Mouse (Mus musculus): ENCODE results near the gene Acot7. TPM values are rescaled to one million over a fixed set of nuclear protein-coding genes. Genes with fewer than 3 reads are reported as not detected.
A peak's percentile ranks its signal among the peaks of the same experiment; 100 is the strongest.

The Acot7 gene
- polyA plus RNA-seq, 1 experiment, result 344 TPM

- DNase-seq (ENCODE audit: extremely low spot score in 1 of 2, low spot score in 1 of 2), result no peak
Measured at GRCm38 (mm10) chr4:152232411-152232903, 54.5 kb downstream of the Acot7 start.

DNA sequence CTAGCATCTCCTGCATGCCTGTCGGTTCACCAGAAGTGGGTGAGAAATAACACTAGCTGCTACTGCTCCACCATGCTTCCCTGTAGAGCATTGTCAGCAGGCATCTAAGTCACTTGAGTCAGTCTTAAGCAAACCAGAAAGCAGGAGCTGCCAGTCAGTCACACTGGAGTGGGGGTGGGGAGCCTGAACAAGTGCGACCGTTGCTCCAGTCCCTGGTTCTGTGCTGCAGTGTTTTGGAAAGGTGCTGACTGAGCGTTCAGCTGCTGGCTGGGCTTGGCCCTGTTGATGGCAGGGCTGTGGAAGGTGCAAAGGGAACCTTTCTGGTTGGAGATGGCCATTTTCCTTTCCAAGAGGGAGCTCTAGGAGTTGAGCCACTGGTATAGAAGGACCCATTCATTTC, 62.0 kb downstream of the Acot7 start:
- DNase-seq (ENCODE audit: extremely low spot score in 1 of 2, low spot score in 1 of 2), result no peak

DNA sequence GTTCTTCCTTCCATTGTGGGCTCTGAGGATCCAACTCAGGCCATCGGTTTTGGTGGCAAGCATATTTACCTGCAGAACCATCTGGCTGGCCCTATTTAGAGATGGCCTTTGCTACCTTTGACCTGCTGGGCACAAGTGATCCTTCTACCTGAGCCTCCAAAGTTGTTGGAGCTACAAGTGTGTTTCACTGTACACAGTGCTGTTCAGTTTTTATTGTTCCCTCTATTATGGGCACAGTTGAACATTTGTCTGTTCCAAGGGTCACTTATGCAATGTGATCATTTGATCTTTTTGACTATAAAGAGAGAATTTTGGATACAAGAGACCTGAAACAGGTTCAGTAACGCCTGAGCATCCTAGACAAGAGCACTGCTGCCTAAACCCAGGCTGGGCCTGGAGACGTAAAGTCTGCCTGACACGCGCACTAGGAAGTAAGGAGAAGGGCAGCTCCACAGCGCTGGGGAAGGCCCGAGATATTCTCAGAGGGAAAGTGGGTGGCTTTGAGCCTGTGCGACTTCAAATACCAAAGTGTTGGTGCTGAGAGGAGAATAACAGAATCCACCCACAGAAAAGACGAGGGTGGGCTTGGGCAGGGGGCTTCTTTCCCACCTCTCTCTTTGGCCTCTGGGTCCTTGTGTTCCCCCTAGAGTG, 65.4 kb downstream of the Acot7 start:
- DNase-seq (ENCODE audit: extremely low spot score in 1 of 2, low spot score in 1 of 2), result peak in 1 of 2 experiments; percentile 55

DNA sequence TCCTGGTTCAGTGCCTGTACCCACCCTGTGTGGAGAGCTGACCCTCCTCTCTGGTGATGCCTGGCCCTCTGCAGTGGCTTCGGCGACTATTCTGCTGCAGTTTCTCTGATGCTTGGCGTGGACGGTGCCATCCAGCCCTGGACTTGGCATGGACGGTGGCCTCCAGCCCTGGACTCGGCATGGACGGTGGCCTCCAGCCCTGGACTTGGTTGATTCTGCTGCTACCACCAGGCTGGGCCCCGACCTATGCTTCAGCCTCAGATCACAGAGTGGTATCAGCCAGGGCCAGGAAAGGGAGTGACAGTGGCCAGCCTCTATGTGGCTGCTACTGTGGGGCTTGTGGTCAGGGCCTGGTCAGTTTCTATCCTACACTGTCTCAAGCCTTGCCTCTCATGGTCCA, 66.0 kb downstream of the Acot7 start:
- DNase-seq (ENCODE audit: extremely low spot score in 1 of 2, low spot score in 1 of 2), result no peak

DNA sequence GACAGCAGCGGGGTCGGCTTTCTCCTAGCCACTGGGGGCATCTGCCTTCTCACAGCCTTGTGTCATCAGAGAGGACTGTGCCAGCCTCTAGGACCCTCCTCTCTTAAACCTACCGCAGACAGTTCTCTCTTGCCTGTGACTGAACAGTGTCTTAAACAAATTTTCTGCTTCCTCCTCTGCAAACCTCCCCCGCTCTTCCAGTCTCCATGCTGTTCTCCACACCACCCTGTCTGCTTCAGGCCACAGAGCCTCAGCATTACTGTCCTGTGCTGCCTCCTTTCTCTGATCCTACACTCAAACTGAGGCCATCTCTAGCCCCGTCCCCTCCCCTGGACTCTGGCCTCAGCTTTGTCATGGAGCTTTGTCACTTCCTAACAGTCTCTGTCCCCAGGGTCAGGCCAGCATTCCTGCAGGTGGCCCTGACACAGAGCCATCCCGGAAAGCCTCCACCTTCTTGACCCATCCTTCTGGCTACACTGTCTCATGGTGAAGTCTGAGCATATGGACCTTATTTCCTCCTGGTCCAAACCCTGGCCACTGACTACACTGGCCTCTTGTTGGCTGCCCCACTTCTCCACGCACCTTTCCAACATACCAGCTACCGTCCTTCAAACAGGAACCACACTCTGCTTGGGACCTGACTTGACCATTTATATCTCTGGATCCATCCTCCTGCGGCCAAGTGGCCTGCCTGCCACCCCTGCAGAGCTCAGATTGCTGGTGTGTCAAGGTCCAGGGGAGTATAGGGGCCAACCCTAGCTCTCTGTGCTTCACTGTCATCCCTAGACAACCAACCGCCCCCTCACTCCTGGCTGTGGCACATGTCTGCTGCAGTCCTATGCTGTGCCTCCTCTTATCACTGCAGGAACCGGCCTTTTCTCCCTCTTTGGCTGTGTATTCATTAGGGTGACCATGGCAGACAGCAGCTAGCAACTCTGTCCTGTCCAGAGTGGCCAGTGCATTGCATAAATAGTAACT, 66.9 kb downstream of the Acot7 start:
- no peak for DNase-seq (ENCODE audit: extremely low spot score in 1 of 2, low spot score in 1 of 2)

- peak; percentile 84 for DNase-seq (ENCODE audit: extremely low spot score in 1 of 2, low spot score in 1 of 2)
Measured at GRCm38 (mm10) chr4:152246011-152246410, 68.1 kb downstream of the Acot7 start.

GRCm38 (mm10) chr4:152247195-152247594, 69.3 kb downstream of the Acot7 start:
- DNase-seq (ENCODE audit: extremely low spot score in 1 of 2, low spot score in 1 of 2), result no peak

GRCm38 (mm10) chr4:152250615-152251014, 72.7 kb downstream of the Acot7 start:
- no peak for DNase-seq (ENCODE audit: extremely low spot score in 1 of 2, low spot score in 1 of 2)

- DNase-seq (ENCODE audit: extremely low spot score in 1 of 2, low spot score in 1 of 2), result no peak
Measured at GRCm38 (mm10) chr4:152253183-152253759, 75.3 kb downstream of the Acot7 start.

DNA sequence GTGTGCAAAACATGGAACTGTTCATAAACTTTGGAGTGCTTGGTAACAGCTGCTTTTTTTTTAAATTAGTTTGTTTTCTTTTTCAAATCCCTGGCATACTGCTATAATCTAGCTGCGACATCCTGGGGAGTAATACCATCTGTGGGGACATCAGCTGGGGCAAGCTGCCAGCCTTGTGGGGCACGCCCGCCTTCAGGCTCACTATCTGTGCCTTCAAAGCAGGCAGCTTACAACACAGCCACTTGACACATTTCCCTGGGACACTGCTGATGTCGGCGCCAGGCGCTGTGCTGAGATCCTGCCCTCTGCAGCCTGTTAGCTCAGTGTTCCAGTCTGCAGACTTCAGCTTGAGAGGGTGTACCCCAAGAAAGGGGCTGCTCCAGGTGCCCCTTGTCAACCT, 79.1 kb downstream of the Acot7 start:
- DNase-seq (ENCODE audit: extremely low spot score in 1 of 2, low spot score in 1 of 2), result peak; percentile 61 to 84

- DNase-seq (ENCODE audit: extremely low spot score in 1 of 2, low spot score in 1 of 2), result no peak
Measured at GRCm38 (mm10) chr4:152260451-152260850, 82.5 kb downstream of the Acot7 start.

- DNase-seq (ENCODE audit: extremely low spot score in 1 of 2, low spot score in 1 of 2), result no peak
Measured at GRCm38 (mm10) chr4:152262187-152262586, 84.3 kb downstream of the Acot7 start.

DNA sequence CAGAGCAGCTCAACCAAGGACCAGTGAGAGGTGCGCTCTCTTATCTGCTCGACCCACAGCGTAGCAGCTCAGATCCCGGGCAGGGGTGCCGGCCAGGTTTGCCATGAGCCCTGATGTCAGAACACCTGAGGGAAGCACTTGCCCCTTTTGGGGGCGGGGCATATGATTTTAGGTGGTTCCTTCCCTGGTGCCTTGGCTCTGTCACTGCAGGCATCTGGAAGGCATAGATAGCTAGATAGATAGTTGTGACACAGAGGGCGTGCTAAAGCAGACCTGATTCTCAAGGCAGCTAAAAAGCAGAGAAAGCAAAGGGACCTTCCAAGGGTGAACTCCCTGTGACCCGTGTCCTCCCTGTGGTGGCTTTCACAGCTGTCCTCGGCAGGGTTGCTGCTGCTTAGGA, 85.2 kb downstream of the Acot7 start:
- DNase-seq (ENCODE audit: extremely low spot score in 1 of 2, low spot score in 1 of 2), result no peak

DNA sequence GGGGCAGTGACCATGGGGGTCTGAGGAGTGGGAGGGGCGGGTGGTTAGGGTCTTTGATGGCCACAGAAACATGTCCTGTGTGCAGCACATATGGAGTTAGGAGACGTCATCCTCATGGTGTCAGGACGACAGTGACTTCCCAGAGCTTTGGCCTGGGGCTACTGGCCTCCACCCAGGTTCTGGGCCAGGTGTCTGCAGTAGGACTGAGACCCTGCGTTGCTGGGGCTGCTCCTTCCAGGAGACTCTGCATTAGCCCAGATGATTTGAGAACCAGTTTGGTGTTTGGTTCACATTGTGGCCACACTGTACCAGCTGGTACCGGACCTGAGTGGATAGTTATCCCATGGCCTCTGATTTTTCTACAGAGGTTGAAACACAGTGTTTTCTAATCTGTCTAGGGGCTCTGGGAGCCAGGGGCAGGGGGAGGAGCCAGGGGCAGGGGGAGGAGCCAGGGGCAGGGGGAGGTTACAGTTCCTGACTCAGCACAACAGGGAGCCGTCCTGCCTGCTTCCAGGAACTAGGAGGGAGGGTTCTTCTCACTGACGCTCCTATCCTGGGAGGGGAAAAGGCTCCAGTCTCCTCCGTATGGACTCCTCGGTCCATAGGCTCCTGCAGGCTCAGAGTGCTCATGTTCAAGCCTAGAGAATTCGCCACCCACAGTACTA, 85.7 kb downstream of the Acot7 start:
- DNase-seq (ENCODE audit: extremely low spot score in 1 of 2, low spot score in 1 of 2), result no peak

DNA sequence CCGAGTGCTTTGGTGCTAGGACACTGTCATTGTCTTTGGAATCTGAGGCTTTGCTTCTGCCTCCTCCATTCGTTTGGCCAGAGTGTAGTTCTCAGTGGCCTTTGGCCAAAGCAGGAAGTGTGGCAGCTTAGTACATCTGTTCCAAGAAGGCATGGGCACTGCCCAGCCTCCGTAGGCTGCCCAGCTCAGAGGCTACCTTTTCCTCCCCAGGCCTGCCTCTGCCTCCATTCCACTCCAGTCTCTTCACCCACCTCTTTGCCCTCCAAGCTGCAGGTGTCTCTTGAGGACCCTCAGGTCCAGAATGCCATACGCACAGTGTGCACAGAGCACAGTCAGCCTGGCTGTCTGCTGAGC, 86.2 kb downstream of the Acot7 start:
- no peak for DNase-seq (ENCODE audit: extremely low spot score in 1 of 2, low spot score in 1 of 2)

GRCm38 (mm10) chr4:152264867-152265568, 87.1 kb downstream of the Acot7 start:
- DNase-seq (ENCODE audit: extremely low spot score in 1 of 2, low spot score in 1 of 2), result no peak

- no peak for DNase-seq (ENCODE audit: extremely low spot score in 1 of 2, low spot score in 1 of 2)
Measured at GRCm38 (mm10) chr4:152265791-152266190, 87.9 kb downstream of the Acot7 start.

GRCm38 (mm10) chr4:152266236-152266895, 88.4 kb downstream of the Acot7 start:
- DNase-seq (ENCODE audit: extremely low spot score in 1 of 2, low spot score in 1 of 2), result peak in 1 of 2 experiments; percentile 68

DNA sequence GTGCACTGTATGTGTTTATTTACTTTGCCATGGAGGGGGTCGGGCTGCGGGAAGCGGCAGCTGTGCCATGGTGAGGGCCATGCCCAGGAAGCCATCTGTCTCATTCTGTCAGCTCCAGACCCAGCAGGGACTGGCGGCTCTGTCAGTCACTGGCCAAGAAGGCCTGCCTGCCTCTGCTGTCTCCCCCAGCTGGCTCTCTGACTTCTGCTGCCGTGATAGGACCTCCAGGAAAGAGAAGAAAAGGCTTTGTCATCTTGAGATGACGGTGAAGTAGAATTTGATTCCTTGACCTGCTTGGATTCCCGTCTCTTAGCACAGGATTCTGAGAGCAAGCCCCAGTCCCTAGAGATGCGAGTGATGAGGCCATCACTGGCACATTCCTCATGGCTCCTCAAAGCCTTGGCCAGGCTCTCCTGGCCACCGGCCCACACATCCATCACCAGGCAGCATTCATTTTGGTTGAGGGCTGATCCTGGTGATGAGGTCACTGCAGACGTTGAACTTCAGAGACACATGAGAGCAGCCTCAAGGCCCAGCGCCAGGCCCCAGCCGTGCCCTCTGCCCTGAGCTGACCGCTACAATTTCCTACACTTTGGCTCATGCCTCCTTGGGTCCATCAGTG, 89.9 kb downstream of the Acot7 start:
- no peak for DNase-seq (ENCODE audit: extremely low spot score in 1 of 2, low spot score in 1 of 2)
